Mouse (Mus musculus) intestine, embryonic 16.5 days (tissue): ENCODE results near the gene Ankrd2. TPM values are rescaled to one million over a fixed set of nuclear protein-coding genes. Genes with fewer than 3 reads are reported as not detected.

Source experiments
- ATAC-seq: fragments of 200-750 bp; cut with Nextera tagmentation; 2 replicates; pipeline ENCODE4 v1.8.0; 2017; ENCODE audit warnings: moderate TSS enrichment, moderate library complexity
- H3K27ac ChIP-seq: fragments of 300-500 bp; sonication (generic); 2 replicates; pipeline ENCODE4 v1.5.1; 2014; ENCODE audit warnings: mild to moderate bottlenecking, low read length
- H3K27me3 ChIP-seq: fragments of 300-500 bp; sonication (generic); replicated peaks from 2 replicates; pipeline ENCODE4 v1.6.1; 2014; ENCODE audit warnings: low read length, control low read depth, mixed read lengths; ENCODE audit not compliant: control insufficient read depth, insufficient read depth
- H3K36me3 ChIP-seq: fragments of 300-500 bp; sonication (generic); 2 replicates; pipeline ENCODE4 v1.6.1; 2014; ENCODE audit warnings: low read length, control low read depth; ENCODE audit not compliant: control insufficient read depth, insufficient read depth
- H3K4me1 ChIP-seq: fragments of 300-500 bp; sonication (generic); 2 replicates; pipeline ENCODE4 v1.6.1; 2014; ENCODE audit warnings: low read length, control low read depth, mixed read lengths; ENCODE audit not compliant: control insufficient read depth, insufficient read depth
- H3K4me2 ChIP-seq: fragments of 300-500 bp; sonication (generic); 2 replicates; pipeline ENCODE4 v1.6.1; 2014; ENCODE audit warnings: low read depth, low read length, control low read depth
- H3K4me3 ChIP-seq: fragments of 300-500 bp; sonication (generic); 2 replicates; pipeline ENCODE4 v1.5.1; 2014; ENCODE audit warnings: mild to moderate bottlenecking, low read length
- H3K9ac ChIP-seq: fragments of 300-500 bp; sonication (generic); 2 replicates; pipeline ENCODE4 v1.6.1; 2014; ENCODE audit warnings: low read depth, low read length
- H3K9me3 ChIP-seq: fragments of 300-500 bp; sonication (generic); 2 replicates; pipeline ENCODE4 v1.6.1; 2016; ENCODE audit warnings: low read length, control low read depth; ENCODE audit not compliant: control insufficient read depth
- WGBS: fragments of 180-500 bp; shearing (Covaris S2); extraction: QIAGEN DNeasy Blood & Tissue Kit; methylation state at CpG from one replicate; pipeline ENCODE4 v1.1.7; 2014; 5-methylcytosine and 5-hydroxymethylcytosine counted together
- polyA plus RNA-seq: library from polyadenylated mRNA; unstranded; fragments of >200 nt; fragmentation: Nextera tagmentation; extraction: Ambion mirVana; gene quantifications from 2 replicates; pipeline ENCODE4 v1.2.1, GENCODE M21; 2015

Gene Ankrd2
- polyA plus RNA-seq, 1 experiment from 2014 or later = 0.16 TPM

GRCm38 (mm10) chr19:41998770-41999548 is 36.8 kb upstream of the Ankrd2 start:
- Histone ChIP-seq H3K27me3 (no peaks in the 10 kb centered on the region), H3K27ac (no peak overlapping the region), H3K9ac (no peak overlapping the region), H3K4me2 (no peak overlapping the region), H3K36me3 (no peaks in the 10 kb centered on the region), H3K9me3 (no peaks in the 10 kb centered on the region), H3K4me3 (no peak overlapping the region), H3K4me1 (peaks cover 22% of the 10 kb centered on the region)
- no peak for ATAC-seq
- 82% methylated on average over 9 of the region's 9 CpGs for WGBS

DNA sequence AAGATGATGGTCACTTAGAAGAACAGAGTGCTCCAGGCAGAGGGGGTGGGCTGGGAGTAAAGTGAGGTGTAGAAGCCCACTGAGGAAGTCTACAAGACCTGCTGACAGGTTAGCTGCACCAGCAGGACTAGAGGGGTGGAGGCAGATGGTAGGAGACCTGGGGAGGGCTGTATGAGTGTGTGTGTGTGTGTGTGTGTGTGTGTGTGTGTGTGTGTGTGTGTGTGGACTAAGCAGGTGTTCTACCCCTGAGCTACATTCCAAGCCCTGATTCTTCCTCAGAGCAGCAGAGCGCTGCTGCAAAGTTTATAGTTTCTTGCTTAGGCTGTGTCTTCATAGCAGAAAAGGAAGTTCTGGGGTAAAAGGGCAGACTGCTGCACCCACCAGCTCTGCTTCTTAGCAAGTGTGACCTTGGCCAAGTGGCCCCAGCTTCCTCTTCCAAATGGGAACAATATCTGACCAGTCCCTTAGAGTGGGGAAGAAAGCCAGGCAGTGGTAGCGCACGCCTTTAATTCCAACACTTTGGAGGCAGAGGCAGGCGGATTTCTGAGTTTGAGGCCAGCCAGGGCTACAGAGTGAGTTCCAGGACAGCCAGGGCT is 36.0 kb upstream of the Ankrd2 start:
- ATAC-seq = peak; percentile 29; the same call in 1 of the 2 replicates
- WGBS = 85% methylated on average over 4 of the region's 4 CpGs
- no peaks in the 10 kb centered on the region for H3K27me3 ChIP-seq
- no peaks in the 10 kb centered on the region for H3K9me3 ChIP-seq
- H3K36me3 ChIP-seq = no peaks in the 10 kb centered on the region
- H3K9ac ChIP-seq = no peak overlapping the region
- no peak overlapping the region for H3K4me2 ChIP-seq
- H3K4me1 ChIP-seq = peaks cover 26% of the 10 kb centered on the region
- H3K4me3 ChIP-seq = no peak overlapping the region
- no peak overlapping the region for H3K27ac ChIP-seq

DNA sequence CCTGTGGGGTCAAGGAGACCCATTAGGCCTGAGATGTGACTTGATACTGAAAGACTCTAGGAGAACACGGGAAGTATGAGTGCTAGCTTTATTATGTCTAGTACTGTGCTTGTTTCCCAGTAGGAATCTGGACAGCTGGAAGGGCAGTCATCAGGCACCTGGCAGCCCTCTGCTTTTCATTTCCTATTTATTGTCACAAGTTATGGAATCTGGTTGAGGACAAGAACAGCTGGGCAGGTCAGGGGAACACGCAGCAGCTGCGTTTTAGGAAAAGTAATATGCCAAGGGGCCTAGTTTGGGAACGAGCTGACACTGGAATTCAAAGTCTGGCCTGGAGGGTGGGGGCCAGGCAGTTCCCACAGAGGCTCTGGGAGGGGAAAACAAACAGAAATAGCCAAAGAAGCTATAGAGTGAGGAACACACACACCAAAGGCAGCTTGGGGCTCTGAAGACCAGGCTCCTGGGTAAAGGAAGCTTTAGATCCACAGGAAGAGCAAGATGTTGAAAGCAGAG is 35.3 kb upstream of the Ankrd2 start:
- WGBS = 26% methylated on average over 4 of the region's 4 CpGs
- Histone ChIP-seq H3K9me3 (no peaks in the 10 kb centered on the region), H3K4me2 (no peak overlapping the region), H3K36me3 (no peaks in the 10 kb centered on the region), H3K9ac (no peak overlapping the region), H3K4me3 (no peak overlapping the region), H3K4me1 (peaks cover 29% of the 10 kb centered on the region), H3K27ac (peak overlapping the region; percentile 81), H3K27me3 (no peaks in the 10 kb centered on the region)
- peak; percentile 59 for ATAC-seq

DNA sequence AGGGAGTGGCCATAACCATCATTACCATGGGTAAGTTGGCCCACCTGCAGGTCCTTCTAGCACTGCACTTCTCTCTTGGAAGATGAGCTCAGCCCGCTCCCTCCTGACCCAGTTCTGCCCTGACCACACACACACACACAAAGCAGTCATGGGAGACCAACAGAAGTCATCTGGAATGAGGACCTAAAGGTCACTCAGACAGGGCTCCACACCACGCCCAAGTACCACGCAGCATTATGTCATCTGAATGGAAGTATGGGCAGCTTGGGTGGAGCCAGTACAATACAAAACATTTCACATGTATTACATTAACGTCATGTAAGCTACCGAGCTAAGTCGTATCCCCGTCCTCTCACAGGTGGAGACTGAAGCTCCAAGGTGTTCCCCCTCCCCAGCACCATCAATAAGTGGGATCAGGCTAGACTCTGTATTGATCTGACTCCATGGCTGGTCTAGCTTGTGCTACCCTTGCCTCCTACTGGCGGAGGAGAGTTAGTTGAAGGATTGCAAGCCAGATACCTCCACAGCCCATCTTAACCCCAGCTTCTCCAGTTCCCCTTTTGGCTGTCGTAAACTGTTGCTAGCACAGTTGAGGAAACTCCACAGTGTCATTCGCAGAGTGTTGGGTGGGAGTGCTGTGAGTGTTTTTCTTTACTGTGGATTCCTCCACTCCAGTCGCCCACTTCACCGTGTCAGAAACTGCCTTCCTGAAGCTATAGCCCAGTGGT is 34.4 kb upstream of the Ankrd2 start:
- H3K4me1 ChIP-seq = peaks cover 29% of the 10 kb centered on the region
- H3K9me3 ChIP-seq = no peaks in the 10 kb centered on the region
- peak; percentile 10; the same call in 1 of the 2 replicates for ATAC-seq
- no peak overlapping the region for H3K4me2 ChIP-seq
- H3K27ac ChIP-seq = peak overlapping the region; percentile 81
- no peaks in the 10 kb centered on the region for H3K36me3 ChIP-seq
- no peak overlapping the region for H3K9ac ChIP-seq
- H3K4me3 ChIP-seq = no peak overlapping the region
- WGBS = 85% methylated on average over 12 of the region's 12 CpGs
- H3K27me3 ChIP-seq = no peaks in the 10 kb centered on the region

- no peak overlapping the region for H3K9ac ChIP-seq
- ATAC-seq = no peak
- H3K4me3 ChIP-seq = no peak overlapping the region
- H3K9me3 ChIP-seq = no peaks in the 10 kb centered on the region
- peaks cover 29% of the 10 kb centered on the region for H3K4me1 ChIP-seq
- no peak overlapping the region for H3K27ac ChIP-seq
- no peaks in the 10 kb centered on the region for H3K36me3 ChIP-seq
- 66% methylated on average over 6 of the region's 6 CpGs for WGBS
- no peak overlapping the region for H3K4me2 ChIP-seq
- no peaks in the 10 kb centered on the region for H3K27me3 ChIP-seq
Measured at GRCm38 (mm10) chr19:42004258-42004657, 31.5 kb upstream of the Ankrd2 start.

GRCm38 (mm10) chr19:42005616-42006015 is 30.2 kb upstream of the Ankrd2 start:
- Histone ChIP-seq H3K27ac (no peak overlapping the region), H3K9me3 (no peaks in the 10 kb centered on the region), H3K4me1 (peaks cover 17% of the 10 kb centered on the region), H3K36me3 (no peaks in the 10 kb centered on the region), H3K27me3 (no peaks in the 10 kb centered on the region), H3K4me3 (no peak overlapping the region), H3K9ac (0 out of 2 replicates have a peak overlapping the region, but pooled peaks have one; percentile 5), H3K4me2 (no peak overlapping the region)
- 71% methylated on average over 3 of the region's 3 CpGs for WGBS
- no peak for ATAC-seq

DNA sequence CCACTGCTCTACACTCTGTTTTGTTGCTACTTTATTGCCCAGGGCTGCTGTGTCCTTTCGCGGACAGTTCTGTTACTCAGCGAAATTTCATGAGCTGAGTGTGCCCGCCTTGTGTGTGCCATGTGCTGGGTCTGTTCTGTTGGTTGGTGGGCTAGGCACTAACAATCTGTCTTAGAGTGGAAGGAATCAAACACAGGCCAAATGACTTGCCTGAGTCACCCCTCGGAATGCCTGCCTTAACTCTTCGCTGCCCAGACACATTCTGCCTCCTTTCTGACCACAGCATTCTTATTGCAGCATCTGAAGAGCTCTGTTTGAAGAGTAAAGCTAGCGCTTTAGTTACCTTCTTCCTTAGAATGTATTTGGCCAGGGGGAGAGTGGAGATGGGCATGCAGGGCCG is 29.2 kb upstream of the Ankrd2 start:
- Histone ChIP-seq H3K9me3 (no peaks in the 10 kb centered on the region), H3K4me2 (no peak overlapping the region), H3K36me3 (no peaks in the 10 kb centered on the region), H3K4me1 (peaks cover 9% of the 10 kb centered on the region; the same call in 1 of the 2 replicates), H3K27me3 (no peaks in the 10 kb centered on the region), H3K9ac (no peak overlapping the region), H3K4me3 (no peak overlapping the region), H3K27ac (no peak overlapping the region)
- WGBS = 54% methylated on average over 8 of the region's 8 CpGs
- ATAC-seq = no peak

- no peak overlapping the region for H3K9ac ChIP-seq
- H3K9me3 ChIP-seq = no peaks in the 10 kb centered on the region
- WGBS = 68% methylated on average over 3 of the region's 3 CpGs
- no peaks in the 10 kb centered on the region for H3K27me3 ChIP-seq
- H3K36me3 ChIP-seq = no peaks in the 10 kb centered on the region
- H3K4me2 ChIP-seq = no peak overlapping the region
- ATAC-seq = no peak
- H3K4me3 ChIP-seq = no peak overlapping the region
- H3K4me1 ChIP-seq = peaks cover 8% of the 10 kb centered on the region; the same call in 1 of the 2 replicates
- no peak overlapping the region for H3K27ac ChIP-seq
Measured at GRCm38 (mm10) chr19:42008586-42008985, 27.2 kb upstream of the Ankrd2 start.

- Histone ChIP-seq H3K27ac (no peak overlapping the region), H3K4me1 (peaks cover 8% of the 10 kb centered on the region; the same call in 1 of the 2 replicates)
- WGBS = 42% methylated on average over 7 of the region's 7 CpGs
Measured at GRCm38 (mm10) chr19:42009067-42009466, 26.7 kb upstream of the Ankrd2 start.

More at GRCm38 (mm10) chr19:42009067-42009466, 26.7 kb upstream of the Ankrd2 start:
- no peaks in the 10 kb centered on the region for H3K36me3 ChIP-seq
- ATAC-seq = no peak
- H3K9ac ChIP-seq = no peak overlapping the region
- no peaks in the 10 kb centered on the region for H3K9me3 ChIP-seq
- H3K4me3 ChIP-seq = no peak overlapping the region
- H3K27me3 ChIP-seq = no peaks in the 10 kb centered on the region
- no peak overlapping the region for H3K4me2 ChIP-seq
